Mouse (Mus musculus) forebrain, embryonic 14.5 days (tissue): ENCODE measurements at regions not wholly inside any gene's neighbourhood (a gene's known extent, or its start where the extent isn't known, plus 50 kb on each side); places are given as distances from the start of the nearest gene placed in this dataset.

ENCODE experiments used
- ATAC-seq: fragments of 200-750 bp; cut with Nextera tagmentation; 2 replicates; pipeline ENCODE4 v1.8.0; 2017; ENCODE audit warnings: mild to moderate bottlenecking, moderate library complexity
- DNase-seq: peaks from one replicate; pipeline ENCODE4 v3.0.0-alpha.2; 2015; ENCODE audit warnings: low spot score
- H3K27ac ChIP-seq: fragments of 300-500 bp; sonication (generic); 2 replicates; pipeline ENCODE4 v1.5.1; 2014; ENCODE audit warnings: low read depth, mild to moderate bottlenecking, control low read depth, low read length, moderate library complexity
- H3K27me3 ChIP-seq: fragments of 300-500 bp; sonication (generic); replicated peaks from 2 replicates; pipeline ENCODE4 v1.6.1; 2014; ENCODE audit warnings: low read length, control low read depth, mixed read lengths; ENCODE audit not compliant: control insufficient read depth, insufficient read depth
- H3K36me3 ChIP-seq: fragments of 300-500 bp; sonication (generic); 2 replicates; pipeline ENCODE4 v1.6.1; 2014; ENCODE audit warnings: low read length, control low read depth; ENCODE audit not compliant: control insufficient read depth, insufficient read depth
- H3K4me1 ChIP-seq: fragments of 300-500 bp; sonication (generic); 2 replicates; pipeline ENCODE4 v1.6.1; 2014; ENCODE audit warnings: antibody characterized with exemption, low read length, control low read depth; ENCODE audit not compliant: control insufficient read depth, insufficient read depth
- H3K4me2 ChIP-seq: fragments of 300-500 bp; sonication (generic); 2 replicates; pipeline ENCODE4 v1.6.1; 2014; ENCODE audit warnings: mild to moderate bottlenecking, control low read depth, low read length
- H3K4me3 ChIP-seq: fragments of 300-500 bp; sonication (generic); 2 replicates; pipeline ENCODE4 v1.5.1; 2014; ENCODE audit warnings: low read depth, low read length, control low read depth
- H3K9ac ChIP-seq: fragments of 300-500 bp; sonication (generic); 2 replicates; pipeline ENCODE4 v1.6.1; 2014; ENCODE audit warnings: mild to moderate bottlenecking, low read length, control low read depth, moderate library complexity
- H3K9me3 ChIP-seq: fragments of 300-500 bp; sonication (generic); replicated peaks from 2 replicates; pipeline ENCODE4 v1.6.1; 2016; ENCODE audit warnings: low read length, control low read depth, mixed read lengths; ENCODE audit not compliant: control insufficient read depth
- WGBS: fragments of 180-500 bp; shearing (Covaris S2); extraction: QIAGEN DNeasy Blood & Tissue Kit; methylation state at CpG from one replicate; pipeline ENCODE4 v1.1.7; 2014; 5-methylcytosine and 5-hydroxymethylcytosine counted together

DNA sequence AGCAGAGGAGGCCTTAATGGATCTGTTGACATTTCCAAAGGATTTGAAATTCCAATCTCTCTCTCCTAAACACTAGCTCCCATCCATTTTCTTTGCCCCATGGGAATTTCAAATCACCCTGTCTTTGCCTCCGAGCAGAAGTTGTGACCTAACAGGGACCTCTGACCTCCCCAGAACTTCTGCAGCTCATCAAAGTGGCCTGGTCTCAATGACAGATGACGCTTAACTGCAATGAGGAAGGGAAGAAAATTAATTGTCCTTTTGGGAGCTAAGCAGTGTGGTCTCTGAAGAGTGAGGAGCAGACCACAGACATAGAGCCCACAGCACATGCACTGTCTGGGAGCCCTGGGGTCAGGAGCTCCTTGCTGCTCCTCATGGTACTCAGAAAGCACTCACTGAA lies 155.3 kb downstream of the Tox3 start:
- H3K4me2 ChIP-seq, result no peak overlapping the region
- no peak for ATAC-seq
- H3K9ac ChIP-seq, result no peak overlapping the region
- H3K36me3 ChIP-seq, result no peaks in the 10 kb centered on the region
- no peak overlapping the region for H3K4me3 ChIP-seq
- H3K9me3 ChIP-seq, result no peaks in the 10 kb centered on the region
- WGBS, result 70% methylated on average over 2 of the region's 2 CpGs
- H3K4me1 ChIP-seq, result no peaks in the 10 kb centered on the region
- H3K27ac ChIP-seq, result no peak overlapping the region
- H3K27me3 ChIP-seq, result no peaks in the 10 kb centered on the region
- DNase-seq, result no peak

- no peak for DNase-seq
- Histone ChIP-seq H3K9me3 (no peaks in the 10 kb centered on the region), H3K4me1 (no peaks in the 10 kb centered on the region), H3K36me3 (no peaks in the 10 kb centered on the region), H3K9ac (no peak overlapping the region), H3K4me3 (no peak overlapping the region), H3K27me3 (no peaks in the 10 kb centered on the region), H3K4me2 (no peak overlapping the region), H3K27ac (no peak overlapping the region)
- no peak for ATAC-seq
- 29% methylated on average over 6 of the region's 6 CpGs for WGBS
These were observed 165.3 kb downstream of the Tox3 start for GRCm38 (mm10) chr8:90182807-90183206.

GRCm38 (mm10) chr8:90176771-90177170 lies 171.4 kb downstream of the Tox3 start:
- H3K27me3 ChIP-seq, result no peaks in the 10 kb centered on the region
- no peak overlapping the region for H3K27ac ChIP-seq
- H3K9ac ChIP-seq, result no peak overlapping the region
- peak; percentile 15 for DNase-seq
- H3K4me1 ChIP-seq, result peaks cover 12% of the 10 kb centered on the region
- no peaks in the 10 kb centered on the region for H3K36me3 ChIP-seq
- no peaks in the 10 kb centered on the region for H3K9me3 ChIP-seq
- no peak for ATAC-seq
- H3K4me2 ChIP-seq, result peak overlapping the region; percentile 25; the same call in 1 of the 2 replicates
- 17% methylated on average over 7 of the region's 7 CpGs for WGBS
- H3K4me3 ChIP-seq, result no peak overlapping the region

- no peak overlapping the region for H3K9ac ChIP-seq
- H3K4me2 ChIP-seq, result peak overlapping the region; percentile 25; the same call in 1 of the 2 replicates
- H3K4me1 ChIP-seq, result peaks cover 12% of the 10 kb centered on the region
- DNase-seq (peak; percentile 57), ATAC-seq (no peak)
- no peak overlapping the region for H3K4me3 ChIP-seq
- H3K36me3 ChIP-seq, result no peaks in the 10 kb centered on the region
- H3K9me3 ChIP-seq, result no peaks in the 10 kb centered on the region
- no peaks in the 10 kb centered on the region for H3K27me3 ChIP-seq
- 2% methylated on average over 9 of the region's 9 CpGs for WGBS
- H3K27ac ChIP-seq, result no peak overlapping the region
These were observed 171.8 kb downstream of the Tox3 start for GRCm38 (mm10) chr8:90176335-90176734.

GRCm38 (mm10) chr8:90166639-90167038 lies 181.5 kb downstream of the Tox3 start:
- no peak for ATAC-seq
- WGBS, result 90% methylated on average over 2 of the region's 2 CpGs

DNA sequence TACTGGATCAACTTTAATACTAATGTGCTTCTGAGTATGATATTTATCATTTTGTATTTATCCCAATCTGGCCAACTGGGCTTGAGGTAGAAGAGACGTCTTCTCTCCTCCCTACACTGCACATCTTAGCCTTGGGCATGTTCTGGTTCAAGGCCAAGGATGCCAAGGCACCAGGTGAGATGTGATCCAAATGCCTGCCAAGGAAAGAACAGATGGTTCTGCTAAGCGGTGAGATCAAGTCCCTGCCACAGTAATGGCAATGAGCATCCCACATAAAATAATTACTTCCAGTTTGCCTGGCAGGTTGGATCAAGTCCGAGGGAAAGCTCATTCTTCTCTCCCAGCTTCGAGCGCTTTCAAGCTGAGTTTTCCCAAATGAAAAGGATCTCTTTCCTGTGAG lies 196.7 kb downstream of the Tox3 start:
- Histone ChIP-seq H3K27ac (no peak overlapping the region), H3K9ac (no peak overlapping the region), H3K4me1 (peaks cover 3% of the 10 kb centered on the region; the same call in 1 of the 2 replicates), H3K4me2 (no peak overlapping the region), H3K4me3 (no peak overlapping the region), H3K36me3 (no peaks in the 10 kb centered on the region), H3K27me3 (no peaks in the 10 kb centered on the region), H3K9me3 (no peaks in the 10 kb centered on the region)
- 75% methylated on average over 5 of the region's 5 CpGs for WGBS
- DNase-seq (no peak), ATAC-seq (no peak)

More at GRCm38 (mm10) chr8:90166639-90167038, 181.5 kb downstream of the Tox3 start:
- DNase-seq, result no peak
- H3K36me3 ChIP-seq, result no peaks in the 10 kb centered on the region
- H3K27me3 ChIP-seq, result no peaks in the 10 kb centered on the region
- H3K4me1 ChIP-seq, result no peaks in the 10 kb centered on the region
- H3K4me3 ChIP-seq, result no peak overlapping the region
- H3K9ac ChIP-seq, result no peak overlapping the region
- H3K27ac ChIP-seq, result no peak overlapping the region
- no peaks in the 10 kb centered on the region for H3K9me3 ChIP-seq
- no peak overlapping the region for H3K4me2 ChIP-seq

GRCm38 (mm10) chr8:90149903-90150302 lies 198.2 kb downstream of the Tox3 start:
- Histone ChIP-seq H3K4me3 (no peak overlapping the region), H3K27me3 (no peaks in the 10 kb centered on the region), H3K9me3 (no peaks in the 10 kb centered on the region), H3K4me2 (no peak overlapping the region), H3K4me1 (peaks cover 3% of the 10 kb centered on the region; the same call in 1 of the 2 replicates), H3K36me3 (no peaks in the 10 kb centered on the region), H3K27ac (no peak overlapping the region), H3K9ac (no peak overlapping the region)
- peak; percentile 18 for DNase-seq
- WGBS, result 68% methylated on average over 6 of the region's 6 CpGs
- no peak for ATAC-seq

DNA sequence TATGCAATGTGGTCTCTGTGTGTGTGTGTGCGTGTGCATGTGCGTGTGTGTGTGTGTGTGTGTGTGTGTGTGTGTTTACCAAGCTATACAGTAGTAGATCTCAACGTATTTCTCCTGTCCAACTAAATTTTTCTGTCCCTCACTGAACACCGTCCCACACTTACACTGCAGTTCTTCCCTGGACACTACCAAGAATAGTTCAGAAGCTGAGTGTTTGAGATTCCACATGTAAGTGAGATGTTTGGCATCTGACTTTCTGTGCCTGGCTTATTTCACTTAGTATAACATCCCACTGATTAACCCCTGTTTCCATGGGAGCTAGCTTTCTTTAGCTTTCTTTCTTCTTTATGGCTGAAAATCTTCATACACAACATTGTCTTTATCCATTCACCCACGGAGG lies 213.5 kb downstream of the Tox3 start:
- Histone ChIP-seq H3K4me3 (no peak overlapping the region), H3K27ac (no peak overlapping the region), H3K36me3 (no peaks in the 10 kb centered on the region), H3K9ac (no peak overlapping the region), H3K4me2 (no peak overlapping the region), H3K27me3 (no peaks in the 10 kb centered on the region), H3K9me3 (no peaks in the 10 kb centered on the region), H3K4me1 (no peaks in the 10 kb centered on the region)
- WGBS, result 86% methylated on average over 5 of the region's 5 CpGs
- DNase-seq (no peak), ATAC-seq (no peak)

DNA sequence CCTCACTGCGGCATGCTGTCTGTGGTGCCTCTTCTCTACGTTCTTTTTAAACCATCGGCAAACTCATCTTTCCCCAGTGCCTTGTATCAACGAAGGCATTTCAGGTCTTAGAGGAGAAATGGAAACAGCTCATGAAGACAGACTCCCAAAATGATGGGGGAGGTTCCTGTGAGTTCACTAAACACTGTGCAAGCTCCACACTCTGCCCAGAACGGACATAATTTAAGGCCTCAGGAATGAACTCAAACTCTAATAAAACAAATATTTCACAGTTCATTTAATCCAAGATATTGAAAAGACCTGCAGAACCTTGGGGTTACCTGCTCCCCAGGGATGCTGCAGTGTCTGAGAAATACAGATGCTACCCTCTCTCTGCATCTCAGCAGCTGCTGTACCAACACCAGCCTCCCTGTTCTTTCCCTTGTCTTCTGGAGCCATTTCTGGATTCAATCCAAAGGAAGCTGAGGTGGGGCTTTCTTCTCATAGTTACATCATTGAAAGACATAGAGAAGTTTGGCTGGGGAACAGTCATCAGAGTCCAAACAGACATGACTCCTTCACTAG lies 217.4 kb downstream of the Tox3 start:
- no peaks in the 10 kb centered on the region for H3K27me3 ChIP-seq
- H3K4me1 ChIP-seq, result no peaks in the 10 kb centered on the region
- no peak overlapping the region for H3K4me2 ChIP-seq
- H3K9ac ChIP-seq, result no peak overlapping the region
- no peak for ATAC-seq
- H3K36me3 ChIP-seq, result no peaks in the 10 kb centered on the region
- DNase-seq, result no peak
- WGBS, result 88% methylated on average over 5 of the region's 5 CpGs
- H3K9me3 ChIP-seq, result no peaks in the 10 kb centered on the region
- no peak overlapping the region for H3K27ac ChIP-seq
- H3K4me3 ChIP-seq, result no peak overlapping the region
